Mouse (Mus musculus): ENCODE results near the gene Rhox13.

GRCm38 (mm10) chrX:38159097-38159496 is 38.1 kb downstream of the Rhox13 start:
- TF ChIP-seq CTCF (conservative IDR thresholded peaks at IDR 0.05; ENCODE audit: insufficient read depth, insufficient read length, low read depth, low read length) (no peak), POLR2A (IDR thresholded peaks at IDR 0.05; ENCODE audit: low read depth, low read length) (no peak)

Measured in kidney, adult 2 months (tissue).